Mouse (Mus musculus): ENCODE measurements around the gene Sptlc2.
"Not testable (repeated sequence)": the region's sequence is repeated elsewhere in the genome, so short reads cannot be mapped to it uniquely, and the experiment has no call there.

The Sptlc2 gene

GRCm38 (mm10) chr12:87281766-87282165 is 106.4 kb downstream of the Sptlc2 start:
- in situ Hi-C loops (cut with MboI, MseI), result no loop called here

GRCm38 (mm10) chr12:87279879-87280278 is 108.3 kb downstream of the Sptlc2 start:
- in situ Hi-C loops (cut with MboI, MseI), result no loop called here

GRCm38 (mm10) chr12:87279350-87279749 is 108.8 kb downstream of the Sptlc2 start:
- in situ Hi-C loops (cut with MboI, MseI), result no loop called here

GRCm38 (mm10) chr12:87278118-87278730 is 109.9 kb downstream of the Sptlc2 start:
- in situ Hi-C loops (cut with MboI, MseI), result no loop called here

- in situ Hi-C loops (cut with MboI, MseI), result not testable (repeated sequence)
Observed at GRCm38 (mm10) chr12:87277251-87277650, 110.9 kb downstream of the Sptlc2 start.

GRCm38 (mm10) chr12:87274853-87275831 is 113.0 kb downstream of the Sptlc2 start:
- in situ Hi-C loops (cut with MboI, MseI), result no loop called here

- in situ Hi-C loops (cut with MboI, MseI), result loop anchor here in 1 of 2 experiments (5.0 kb wide), 1 partner anchor 115 kb away; no protein-coding TSS in a partner anchor
Observed at GRCm38 (mm10) chr12:87267682-87268081, 120.5 kb downstream of the Sptlc2 start.

GRCm38 (mm10) chr12:87266827-87267603 is 121.1 kb downstream of the Sptlc2 start:
- in situ Hi-C loops (cut with MboI, MseI), result loop anchor here in 1 of 2 experiments (5.0 kb wide), 1 partner anchor 115 kb away; no protein-coding TSS in a partner anchor

GRCm38 (mm10) chr12:87266108-87266826 is 121.9 kb downstream of the Sptlc2 start, which contains the start of the genes Vipas39 and Ahsa1:
Vipas39 (minus strand) TSS chr12:87266256.
Ahsa1 (plus strand) TSS chr12:87266479.
- in situ Hi-C loops (cut with MboI, MseI), result loop anchor here in 1 of 2 experiments (5.0 kb wide), 1 partner anchor 116 kb away; no protein-coding TSS in a partner anchor

- in situ Hi-C loops (cut with MboI, MseI), result loop anchor here in 1 of 2 experiments (5.0 kb wide), 1 partner anchor 117 kb away; no protein-coding TSS in a partner anchor
Observed at GRCm38 (mm10) chr12:87265444-87265843, 122.7 kb downstream of the Sptlc2 start.

GRCm38 (mm10) chr12:87260562-87260961 is 127.6 kb downstream of the Sptlc2 start:
- in situ Hi-C loops (cut with MboI, MseI), result no loop called here

- in situ Hi-C loops (cut with MboI, MseI), result loop anchor here in 1 of 2 experiments (10.0 kb wide), 1 partner anchor 1112 kb away; no protein-coding TSS in a partner anchor
Observed at GRCm38 (mm10) chr12:87256629-87257028, 131.5 kb downstream of the Sptlc2 start.

All from T-helper 17 cell (primary cell).